Mouse (Mus musculus): Measurements from ENCODE around the gene Cep95. TPM values are rescaled to one million over a fixed set of nuclear protein-coding genes. Genes with fewer than 3 reads are reported as not detected.
"Not testable (repeated sequence)": the region's sequence is repeated elsewhere in the genome, so short reads cannot be mapped to it uniquely, and the experiment has no call there.

Gene Cep95
- 12.2 and 15.3 TPM in 2 replicates for polyA plus RNA-seq (2015; fragmentation: Nextera tagmentation; extraction: Ambion mirVana)

DNA sequence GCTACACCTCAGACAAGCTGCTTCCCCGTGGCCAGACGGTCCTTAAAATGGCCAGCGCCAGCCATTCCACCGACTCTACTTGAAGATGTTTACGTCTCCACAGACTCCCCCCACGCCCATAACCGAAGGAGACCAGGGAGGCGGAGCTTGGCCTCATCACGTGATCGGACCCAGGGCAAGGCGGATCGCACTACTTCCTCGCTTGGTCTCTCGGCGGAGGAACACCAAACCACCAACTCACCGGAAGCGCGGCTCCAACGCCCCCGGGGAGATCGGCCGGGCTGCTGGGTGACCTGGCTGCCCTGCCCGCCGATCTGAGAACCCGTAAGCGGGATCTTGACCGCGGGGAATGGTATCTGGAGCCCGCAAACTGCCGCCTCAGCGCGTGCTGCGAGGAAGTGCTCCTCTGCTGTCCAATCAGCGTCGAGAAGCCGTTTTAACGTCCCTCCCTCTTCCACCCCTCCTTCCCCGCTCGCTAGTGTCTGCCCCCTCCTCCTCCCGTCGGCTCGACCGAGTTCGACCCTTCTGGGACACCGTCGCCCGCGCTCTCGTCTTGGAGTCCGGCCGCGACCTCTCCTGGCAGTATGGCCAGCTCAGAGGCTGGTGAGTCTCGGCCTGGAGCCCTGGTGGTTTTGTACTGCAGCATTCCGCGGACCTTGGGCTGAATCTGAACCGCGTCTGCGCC lies at the start of gene Cep95, which contains the start of gene Ddx5:
Gene Cep95 (plus strand): TSS at position 478 of the 685 bp plus-strand sequence.
Gene Ddx5 (minus strand): TSS at position 411 of the 685 bp plus-strand sequence.
- H3K9me3 ChIP-seq (ENCODE audit: control insufficient read depth, low read length), result no peaks in the 10 kb centered on the region
- peak within 1 kb of the TSS; percentile 100 for H3K27ac ChIP-seq (ENCODE audit: low read depth, low read length)
- H3K36me3 ChIP-seq (ENCODE audit: control insufficient read depth, insufficient read depth, low read length), result peaks cover 13% of the 10 kb centered on the region
- H3K9ac ChIP-seq (ENCODE audit: low read depth, low read length), result peak within 1 kb of the TSS; percentile 82
- no peaks in the 10 kb centered on the region for H3K27me3 ChIP-seq (replicated peaks; ENCODE audit: control insufficient read depth, insufficient read depth, low read length)
- H3K4me2 ChIP-seq (ENCODE audit: low read length), result peak within 1 kb of the TSS; percentile 84
- peaks cover 21% of the 10 kb centered on the region for H3K4me1 ChIP-seq (ENCODE audit: control insufficient read depth, insufficient read depth, low read depth, low read length)
- H3K4me3 ChIP-seq (ENCODE audit: low read length), result peak within 1 kb of the TSS; percentile 79
- WGBS, result under 1% methylated on average over 58 of the region's 58 CpGs
- ATAC-seq, result peak; percentile 93

DNA sequence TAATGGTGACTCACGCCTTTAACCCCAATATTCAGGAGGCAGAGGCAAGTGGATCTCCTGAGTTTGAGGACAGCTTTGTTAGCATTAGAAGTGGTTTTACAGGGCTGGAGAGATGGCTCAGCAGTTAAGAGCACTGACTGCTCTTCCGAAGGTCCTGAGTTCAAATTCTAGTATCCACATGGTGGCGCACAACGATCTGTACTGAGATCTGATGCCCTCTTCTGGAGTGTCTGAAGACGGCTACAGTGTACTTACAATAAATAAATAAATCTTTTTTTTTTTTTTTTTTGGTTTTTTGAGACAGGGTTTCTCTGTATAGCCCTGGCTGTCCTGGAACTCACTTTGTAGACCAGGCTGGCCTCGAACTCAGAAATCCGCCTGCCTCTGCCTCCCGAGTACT lies 48.3 kb upstream of the Cep95 start:
- not testable (repeated sequence) for H3K9me3 ChIP-seq (ENCODE audit: control insufficient read depth, low read length); H3K27me3 ChIP-seq (replicated peaks; ENCODE audit: control insufficient read depth, insufficient read depth, low read length); H3K4me3 ChIP-seq (ENCODE audit: low read length); H3K9ac ChIP-seq (ENCODE audit: low read depth, low read length); H3K4me2 ChIP-seq (ENCODE audit: low read length); H3K36me3 ChIP-seq (ENCODE audit: control insufficient read depth, insufficient read depth, low read length); H3K27ac ChIP-seq (ENCODE audit: low read depth, low read length); ATAC-seq
- H3K4me1 ChIP-seq (ENCODE audit: control insufficient read depth, insufficient read depth, low read depth, low read length), result peaks cover 14% of the 10 kb centered on the region
- 87% methylated on average over 8 of the region's 8 CpGs for WGBS

DNA sequence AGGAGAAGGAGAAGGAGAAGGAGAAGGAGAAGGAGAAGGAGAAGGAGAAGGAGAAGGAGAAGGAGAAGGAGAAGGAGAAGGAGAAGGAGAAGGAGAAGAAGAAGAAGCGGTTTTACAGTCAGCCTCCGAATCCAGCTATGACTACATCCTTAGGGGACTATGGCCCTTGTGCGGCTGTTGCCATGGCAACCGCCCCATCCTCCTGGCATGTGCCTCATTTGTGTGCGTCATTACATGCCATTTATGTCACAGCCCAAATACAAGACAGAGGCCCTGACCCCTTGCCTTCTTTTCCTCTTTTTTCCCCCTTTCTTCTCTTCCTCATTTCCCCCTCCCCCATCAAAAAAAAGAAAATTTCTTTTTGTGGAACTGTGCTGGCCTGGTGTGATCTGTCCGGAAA lies 47.8 kb upstream of the Cep95 start:
- no peaks in the 10 kb centered on the region for H3K27me3 ChIP-seq (replicated peaks; ENCODE audit: control insufficient read depth, insufficient read depth, low read length)
- H3K27ac ChIP-seq (ENCODE audit: low read depth, low read length), result no peak overlapping the region
- no peak overlapping the region for H3K4me2 ChIP-seq (ENCODE audit: low read length)
- no peak for ATAC-seq
- WGBS, result 20% methylated on average over 6 of the region's 6 CpGs
- no peak overlapping the region for H3K4me3 ChIP-seq (ENCODE audit: low read length)
- H3K4me1 ChIP-seq (ENCODE audit: control insufficient read depth, insufficient read depth, low read depth, low read length), result peaks cover 14% of the 10 kb centered on the region
- H3K36me3 ChIP-seq (ENCODE audit: control insufficient read depth, insufficient read depth, low read length), result no peaks in the 10 kb centered on the region
- no peak overlapping the region for H3K9ac ChIP-seq (ENCODE audit: low read depth, low read length)
- no peaks in the 10 kb centered on the region for H3K9me3 ChIP-seq (ENCODE audit: control insufficient read depth, low read length)

DNA sequence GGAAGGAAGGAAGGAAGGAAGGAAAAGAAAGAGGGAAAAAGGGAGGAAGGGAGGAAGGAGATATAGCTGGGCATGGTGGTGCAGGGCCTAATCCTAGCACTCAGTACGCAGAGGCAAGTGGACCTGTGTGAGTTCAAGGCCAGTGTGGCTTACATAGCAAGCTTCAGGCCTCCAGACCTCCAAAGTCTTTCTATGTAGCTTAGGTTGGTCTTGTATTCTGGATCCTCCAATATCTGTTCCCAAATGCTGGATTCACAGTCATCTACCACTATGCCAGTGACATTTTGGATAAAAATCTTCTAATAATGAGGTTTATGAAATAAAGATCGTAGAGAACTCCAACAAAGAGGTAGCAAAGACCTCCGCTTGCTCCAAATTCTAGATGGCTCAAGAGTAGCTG lies 47.2 kb upstream of the Cep95 start:
- ATAC-seq, result no peak
- H3K27me3 ChIP-seq (replicated peaks; ENCODE audit: control insufficient read depth, insufficient read depth, low read length), result no peaks in the 10 kb centered on the region
- no peak overlapping the region for H3K4me2 ChIP-seq (ENCODE audit: low read length)
- H3K9ac ChIP-seq (ENCODE audit: low read depth, low read length), result no peak overlapping the region
- peaks cover 9% of the 10 kb centered on the region for H3K4me1 ChIP-seq (ENCODE audit: control insufficient read depth, insufficient read depth, low read depth, low read length)
- H3K4me3 ChIP-seq (ENCODE audit: low read length), result no peak overlapping the region
- H3K9me3 ChIP-seq (ENCODE audit: control insufficient read depth, low read length), result no peaks in the 10 kb centered on the region
- 93% methylated on average over 3 of the region's 3 CpGs for WGBS
- no peak overlapping the region for H3K27ac ChIP-seq (ENCODE audit: low read depth, low read length)
- H3K36me3 ChIP-seq (ENCODE audit: control insufficient read depth, insufficient read depth, low read length), result no peaks in the 10 kb centered on the region

DNA sequence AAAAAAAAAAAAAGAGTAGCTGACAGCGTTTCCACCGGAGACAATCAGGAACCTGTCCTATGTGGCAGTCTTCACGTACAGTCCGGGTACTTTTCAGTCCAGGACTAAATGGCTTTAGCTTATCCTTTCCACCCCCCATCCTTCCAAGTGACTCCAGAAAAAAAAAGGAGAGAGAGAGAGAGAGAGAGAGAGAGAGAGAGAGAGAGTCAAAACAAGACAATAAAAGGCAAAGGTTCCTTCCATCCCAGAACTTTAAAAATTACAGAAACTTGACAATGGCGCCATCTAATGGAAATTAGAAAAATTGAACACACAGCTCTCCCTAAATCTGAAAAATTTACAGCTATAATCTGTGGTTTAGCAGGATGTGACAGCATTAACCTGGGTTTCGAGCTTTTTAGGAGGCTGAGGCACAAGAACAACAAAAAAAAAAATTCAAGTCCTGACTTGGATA lies 46.6 kb upstream of the Cep95 start:
- 41% methylated on average over 6 of the region's 6 CpGs for WGBS
- H3K9ac ChIP-seq (ENCODE audit: low read depth, low read length), result no peak overlapping the region

DNA sequence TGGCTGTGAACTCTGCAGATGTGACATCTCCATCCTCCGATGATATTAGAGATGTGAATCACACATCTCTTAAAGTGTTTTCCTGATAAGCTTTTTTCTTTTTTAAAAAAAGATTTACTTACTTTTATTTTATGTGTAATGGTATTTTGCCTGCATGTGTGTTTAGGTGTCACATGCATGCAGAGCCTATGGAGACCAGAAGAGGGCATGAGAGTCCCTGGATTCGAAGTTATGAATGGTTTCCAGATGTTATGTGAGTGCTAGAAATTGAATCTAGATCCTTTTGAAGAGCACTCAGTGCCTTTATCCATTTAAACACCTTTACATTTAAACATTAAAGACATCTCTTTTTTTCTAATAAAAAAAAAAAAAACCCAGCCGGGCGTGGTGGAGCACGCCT lies 44.1 kb upstream of the Cep95 start:
- H3K4me3 ChIP-seq (ENCODE audit: low read length), result no peak overlapping the region
- 89% methylated on average over 5 of the region's 5 CpGs for WGBS

More for the DNA sequence above, 46.6 kb upstream of the Cep95 start:
- no peaks in the 10 kb centered on the region for H3K9me3 ChIP-seq (ENCODE audit: control insufficient read depth, low read length)
- H3K4me2 ChIP-seq (ENCODE audit: low read length), result no peak overlapping the region
- no peaks in the 10 kb centered on the region for H3K27me3 ChIP-seq (replicated peaks; ENCODE audit: control insufficient read depth, insufficient read depth, low read length)
- H3K4me3 ChIP-seq (ENCODE audit: low read length), result no peak overlapping the region
- peaks cover 4% of the 10 kb centered on the region for H3K4me1 ChIP-seq (ENCODE audit: control insufficient read depth, insufficient read depth, low read depth, low read length)
- ATAC-seq, result no peak
- H3K27ac ChIP-seq (ENCODE audit: low read depth, low read length), result no peak overlapping the region
- H3K36me3 ChIP-seq (ENCODE audit: control insufficient read depth, insufficient read depth, low read length), result no peaks in the 10 kb centered on the region

DNA sequence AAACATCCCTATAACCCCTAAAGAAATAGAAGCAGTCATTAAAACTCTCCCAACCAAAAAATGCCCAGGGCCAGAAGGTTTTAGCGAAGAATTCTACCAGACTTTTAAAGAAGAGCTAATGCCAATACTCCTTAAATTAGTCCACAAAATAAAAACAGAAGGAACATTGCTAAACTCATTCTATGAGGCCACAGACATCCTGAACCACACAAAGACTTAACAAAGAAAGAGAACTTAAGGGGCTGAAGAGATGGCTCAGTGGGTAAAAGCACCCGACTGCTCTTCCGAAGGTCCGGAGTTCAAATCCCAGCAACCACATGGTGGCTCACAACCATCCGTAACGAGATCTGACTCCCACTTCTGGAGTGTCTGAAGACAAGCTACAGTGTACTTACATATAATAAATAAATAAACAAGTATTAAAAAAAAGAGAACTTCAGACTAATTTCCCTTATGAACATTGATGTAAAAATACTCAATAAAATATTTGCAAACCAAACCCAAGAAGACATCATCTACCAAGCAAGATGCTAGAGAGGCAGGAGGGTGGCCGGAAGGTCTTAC lies 39.4 kb upstream of the Cep95 start:
- 91% methylated on average over 7 of the region's 7 CpGs for WGBS
- H3K27me3 ChIP-seq (replicated peaks; ENCODE audit: control insufficient read depth, insufficient read depth, low read length); H3K4me3 ChIP-seq (ENCODE audit: low read length); H3K4me1 ChIP-seq (ENCODE audit: control insufficient read depth, insufficient read depth, low read depth, low read length); ATAC-seq; H3K9ac ChIP-seq (ENCODE audit: low read depth, low read length); H3K9me3 ChIP-seq (ENCODE audit: control insufficient read depth, low read length); H3K4me2 ChIP-seq (ENCODE audit: low read length); H3K36me3 ChIP-seq (ENCODE audit: control insufficient read depth, insufficient read depth, low read length); H3K27ac ChIP-seq (ENCODE audit: low read depth, low read length): not testable (repeated sequence)

More for the DNA sequence above, 44.1 kb upstream of the Cep95 start:
- Histone ChIP-seq H3K36me3 (ENCODE audit: control insufficient read depth, insufficient read depth, low read length) (no peaks in the 10 kb centered on the region), H3K9ac (ENCODE audit: low read depth, low read length) (no peak overlapping the region), H3K27me3 (replicated peaks; ENCODE audit: control insufficient read depth, insufficient read depth, low read length) (no peaks in the 10 kb centered on the region), H3K9me3 (ENCODE audit: control insufficient read depth, low read length) (no peaks in the 10 kb centered on the region), H3K4me2 (ENCODE audit: low read length) (no peak overlapping the region), H3K4me1 (ENCODE audit: control insufficient read depth, insufficient read depth, low read depth, low read length) (peaks cover 2% of the 10 kb centered on the region; the same call in 1 of the 2 replicates), H3K27ac (ENCODE audit: low read depth, low read length) (no peak overlapping the region)
- ATAC-seq, result no peak

DNA sequence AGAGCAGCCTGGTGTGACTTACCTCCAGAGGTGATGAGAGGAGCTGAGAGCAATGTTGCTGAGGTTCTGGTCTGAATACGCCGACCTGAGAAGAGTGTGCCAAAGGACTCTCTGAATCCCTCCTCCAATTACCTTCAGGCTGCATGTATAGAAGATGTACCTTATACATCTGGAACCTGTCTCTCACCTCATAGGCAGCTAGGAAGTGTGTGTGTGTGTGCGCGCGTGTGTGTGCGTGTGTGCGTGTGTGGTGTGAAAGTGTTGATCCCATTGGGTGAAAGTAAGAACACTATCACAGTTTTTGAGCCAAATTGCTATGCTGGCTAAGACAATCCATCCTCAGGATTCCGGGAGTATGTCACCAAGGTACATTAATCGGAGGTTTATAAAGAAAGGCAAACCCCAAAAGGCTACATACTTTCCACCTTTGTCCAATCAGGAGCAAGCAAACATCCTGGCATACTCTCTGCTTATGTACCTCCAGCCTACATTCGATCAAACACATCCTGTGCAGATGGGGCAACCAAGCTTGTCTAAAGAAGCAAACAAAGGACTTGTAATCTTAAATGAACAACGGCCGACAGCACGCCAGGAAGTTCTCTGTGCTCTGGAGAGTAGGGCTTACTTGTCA lies 38.8 kb upstream of the Cep95 start, which contains the start of gene Pecam1:
Gene Pecam1 (minus strand): TSS at position 508 of the 631 bp plus-strand sequence.
- no peak within 1 kb of the TSS for H3K9ac ChIP-seq (ENCODE audit: low read depth, low read length)
- no peaks in the 10 kb centered on the region for H3K27me3 ChIP-seq (replicated peaks; ENCODE audit: control insufficient read depth, insufficient read depth, low read length)
- no peaks in the 10 kb centered on the region for H3K4me1 ChIP-seq (ENCODE audit: control insufficient read depth, insufficient read depth, low read depth, low read length)
- WGBS, result 84% methylated on average over 13 of the region's 13 CpGs
- no peak within 1 kb of the TSS for H3K4me3 ChIP-seq (ENCODE audit: low read length)
- no peak within 1 kb of the TSS for H3K4me2 ChIP-seq (ENCODE audit: low read length)
- no peaks in the 10 kb centered on the region for H3K9me3 ChIP-seq (ENCODE audit: control insufficient read depth, low read length)
- H3K36me3 ChIP-seq (ENCODE audit: control insufficient read depth, insufficient read depth, low read length), result no peaks in the 10 kb centered on the region
- H3K27ac ChIP-seq (ENCODE audit: low read depth, low read length), result no peak within 1 kb of the TSS
- no peak for ATAC-seq
